Mouse (Mus musculus): ENCODE data around the gene Cryba4. TPM values are rescaled to one million over a fixed set of nuclear protein-coding genes. Genes with fewer than 3 reads are reported as not detected.

Cryba4 gene
- total RNA-seq, 2 experiments from 2014 or later: not detected

DNA sequence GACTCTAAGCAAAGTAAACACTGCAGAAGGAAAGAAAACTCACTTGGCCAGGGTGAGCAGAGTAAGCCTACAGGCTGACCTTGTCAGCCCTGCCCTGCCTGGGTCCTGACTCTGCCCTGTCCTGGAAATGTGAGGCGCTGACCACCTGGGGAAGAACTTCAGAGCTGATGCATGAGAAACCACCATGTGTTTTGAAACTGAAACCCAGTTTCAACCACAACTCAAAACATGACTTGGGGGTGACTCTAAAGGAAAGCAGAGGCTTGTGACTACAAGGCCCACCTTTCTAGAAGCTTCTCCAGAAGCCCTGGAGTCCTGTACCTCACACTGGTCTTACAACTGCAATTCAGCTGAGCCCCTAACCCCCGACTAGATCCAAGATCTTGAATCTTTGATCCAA lies 20.6 kb upstream of the Cryba4 start:
- ATAC-seq (replicated peaks; ENCODE audit: low FRiP score, poor library complexity, severe bottlenecking): no peak

- ATAC-seq (replicated peaks; ENCODE audit: low FRiP score, poor library complexity, severe bottlenecking): no peak
Measured at GRCm38 (mm10) chr5:112270764-112271541, 18.6 kb upstream of the Cryba4 start.

DNA sequence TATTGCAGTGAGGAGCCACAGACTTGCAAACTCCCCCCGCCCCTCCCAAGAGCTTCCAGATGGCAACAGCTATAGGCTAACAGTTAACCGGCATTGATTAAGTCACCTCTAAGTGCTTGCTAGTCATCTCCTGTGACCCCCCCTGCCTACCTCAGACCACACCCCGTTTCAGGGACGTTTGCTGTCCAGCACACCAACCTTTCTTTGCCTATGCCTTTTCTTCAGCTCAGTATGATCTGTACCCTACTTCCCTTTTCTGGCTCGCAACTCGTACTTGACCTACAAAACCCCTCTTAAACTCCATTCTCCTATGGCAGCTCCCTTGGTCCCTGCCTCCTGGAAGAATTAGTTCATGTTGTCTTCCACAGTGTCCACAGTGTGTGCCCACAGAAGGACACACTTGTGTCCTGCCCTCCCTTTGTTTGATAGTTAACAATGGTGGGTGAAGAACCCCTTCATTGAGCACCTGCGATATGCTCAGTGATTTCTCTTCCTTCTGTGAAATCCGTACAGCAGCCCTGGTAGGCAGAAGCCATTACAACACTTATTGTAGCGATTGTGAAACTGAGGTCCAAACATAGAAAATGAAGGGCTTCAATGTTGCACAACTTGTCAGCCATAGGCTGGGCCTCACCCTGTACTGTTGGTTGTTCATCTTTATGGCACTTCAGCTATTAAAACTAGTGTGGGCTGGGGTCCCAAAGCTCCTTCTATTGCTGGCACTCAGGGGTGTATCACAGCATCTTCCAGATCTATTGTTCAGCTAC lies 13.9 kb upstream of the Cryba4 start:
- ATAC-seq (replicated peaks; ENCODE audit: low FRiP score, poor library complexity, severe bottlenecking): no peak

- no peak for ATAC-seq (replicated peaks; ENCODE audit: low FRiP score, poor library complexity, severe bottlenecking)
Measured at GRCm38 (mm10) chr5:112265515-112265914, 13.2 kb upstream of the Cryba4 start.

DNA sequence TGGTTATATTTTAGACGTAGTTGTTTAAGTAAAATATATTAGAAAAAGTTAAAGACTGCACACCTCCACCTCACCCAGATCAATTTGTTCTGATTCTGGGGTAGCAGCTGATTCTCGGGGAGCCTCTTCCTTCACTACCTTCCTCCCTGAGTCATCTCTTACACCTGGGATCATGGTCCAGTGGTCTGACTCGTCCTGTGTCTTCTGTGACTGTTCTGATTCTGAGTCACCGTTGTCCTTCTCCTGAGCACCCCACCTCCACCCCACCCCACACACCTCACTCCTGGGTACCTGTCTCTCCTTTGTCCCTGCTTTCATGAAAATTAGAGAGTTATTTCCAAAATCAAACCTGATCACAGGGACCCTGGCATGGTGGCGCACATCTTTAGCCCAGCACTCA lies 12.8 kb upstream of the Cryba4 start:
- no peak for ATAC-seq (replicated peaks; ENCODE audit: low FRiP score, poor library complexity, severe bottlenecking)

- ATAC-seq (replicated peaks; ENCODE audit: low FRiP score, poor library complexity, severe bottlenecking): no peak
Measured at GRCm38 (mm10) chr5:112264099-112264498, 11.8 kb upstream of the Cryba4 start.

DNA sequence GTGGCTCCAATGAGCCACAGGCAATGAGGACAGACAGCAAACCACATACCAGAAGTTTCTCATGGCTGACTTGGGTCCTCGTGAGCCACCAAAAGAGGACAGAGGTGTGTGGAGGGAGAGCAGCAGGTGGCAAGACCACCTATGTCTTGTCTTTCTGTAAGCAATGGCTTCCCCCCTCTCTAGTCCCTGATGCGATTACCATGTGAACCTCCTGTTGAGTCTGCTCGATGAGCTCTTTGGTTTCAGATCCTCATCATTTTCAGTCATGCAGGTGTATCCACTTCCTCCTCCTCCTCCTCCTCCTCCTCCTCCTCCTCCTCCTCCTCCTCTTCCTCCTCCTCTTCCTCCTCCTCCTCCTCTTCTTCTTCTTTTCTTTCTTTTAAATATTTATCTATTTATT lies 8.5 kb upstream of the Cryba4 start:
- ATAC-seq (replicated peaks; ENCODE audit: low FRiP score, poor library complexity, severe bottlenecking): no peak

- ATAC-seq (replicated peaks; ENCODE audit: low FRiP score, poor library complexity, severe bottlenecking): no peak
Measured at GRCm38 (mm10) chr5:112259862-112260650, 7.7 kb upstream of the Cryba4 start.

GRCm38 (mm10) chr5:112257896-112258295 lies 5.6 kb upstream of the Cryba4 start:
- no peak for ATAC-seq (replicated peaks; ENCODE audit: low FRiP score, poor library complexity, severe bottlenecking)

DNA sequence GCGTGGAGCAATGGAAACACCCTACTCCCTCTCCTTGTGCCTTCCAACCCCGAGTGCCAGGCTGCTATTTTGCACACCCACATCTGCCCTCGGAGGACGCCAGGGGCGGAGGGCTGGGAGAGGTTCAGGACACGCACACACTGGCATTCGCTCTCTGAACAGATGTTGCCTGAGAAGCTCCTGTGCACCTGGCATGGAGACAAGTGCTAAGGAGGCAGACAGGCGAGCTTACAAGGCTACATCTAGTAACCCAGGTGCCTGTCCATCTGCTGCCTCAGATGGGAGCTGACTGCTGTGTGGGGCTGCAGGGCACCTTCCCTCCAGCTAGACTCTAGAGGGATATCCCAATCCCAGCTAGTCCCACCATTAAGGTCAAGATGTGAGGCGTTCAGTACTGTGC lies 4.1 kb upstream of the Cryba4 start:
- ATAC-seq (replicated peaks; ENCODE audit: low FRiP score, poor library complexity, severe bottlenecking): no peak

DNA sequence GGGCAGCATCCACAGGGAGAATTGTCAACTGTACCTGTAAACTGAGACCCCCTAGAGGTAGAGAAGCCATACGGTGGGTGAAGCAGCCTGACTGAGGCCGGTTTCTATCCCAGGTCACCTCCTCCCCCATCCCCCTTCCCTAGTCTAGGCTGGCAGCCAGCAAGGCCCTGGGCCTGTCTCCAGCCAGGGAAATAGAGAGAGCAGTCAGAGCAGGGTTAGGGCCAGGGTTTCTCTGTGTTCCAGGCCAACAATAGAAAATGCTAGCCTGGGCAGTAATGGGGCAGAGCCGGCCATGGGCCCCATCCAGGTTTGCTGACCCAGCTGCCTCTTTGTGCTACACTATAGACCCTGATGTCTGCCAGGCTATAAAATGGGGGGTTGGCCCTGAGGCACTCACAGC lies 3.1 kb upstream of the Cryba4 start, which contains the start of gene Crybb1:
Gene Crybb1 (plus strand): TSS at position 390 of the 400 bp plus-strand sequence.
- no peak for ATAC-seq (replicated peaks; ENCODE audit: low FRiP score, poor library complexity, severe bottlenecking)

DNA sequence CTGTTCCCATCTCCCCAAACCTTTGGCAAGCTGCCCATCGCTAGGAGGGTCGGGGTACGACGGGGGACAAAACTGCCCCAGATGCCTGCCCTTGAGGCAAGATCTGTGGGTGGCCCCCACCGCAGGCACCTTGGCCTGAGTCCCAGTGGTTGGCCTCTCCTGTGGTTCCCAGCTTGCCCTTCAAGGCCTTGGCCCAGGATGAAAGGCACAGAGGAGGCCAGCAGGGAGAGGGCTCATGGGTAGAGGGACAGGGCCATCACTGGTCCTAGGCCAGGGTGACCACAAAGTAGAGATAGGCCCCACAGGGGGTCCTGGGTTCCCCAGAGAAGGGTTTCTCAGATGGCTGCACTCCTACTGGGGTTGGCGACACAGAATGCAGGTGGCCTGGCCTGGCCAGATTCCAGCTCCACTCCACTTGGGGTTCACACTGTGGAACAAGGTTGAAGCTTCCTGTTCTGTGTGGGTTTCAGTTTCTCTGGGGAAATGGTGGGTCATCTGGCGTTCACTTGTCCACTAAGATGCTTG lies 2.0 kb upstream of the Cryba4 start:
- ATAC-seq (replicated peaks; ENCODE audit: low FRiP score, poor library complexity, severe bottlenecking): no peak

- ATAC-seq (replicated peaks; ENCODE audit: low FRiP score, poor library complexity, severe bottlenecking): peak; percentile 27; the same call in 1 of the 2 replicates
Measured at GRCm38 (mm10) chr5:112253169-112253568, 851 bp upstream of the Cryba4 start.

- ATAC-seq (replicated peaks; ENCODE audit: low FRiP score, poor library complexity, severe bottlenecking): no peak
Measured at GRCm38 (mm10) chr5:112249106-112249505, 3.2 kb downstream of the Cryba4 start.

DNA sequence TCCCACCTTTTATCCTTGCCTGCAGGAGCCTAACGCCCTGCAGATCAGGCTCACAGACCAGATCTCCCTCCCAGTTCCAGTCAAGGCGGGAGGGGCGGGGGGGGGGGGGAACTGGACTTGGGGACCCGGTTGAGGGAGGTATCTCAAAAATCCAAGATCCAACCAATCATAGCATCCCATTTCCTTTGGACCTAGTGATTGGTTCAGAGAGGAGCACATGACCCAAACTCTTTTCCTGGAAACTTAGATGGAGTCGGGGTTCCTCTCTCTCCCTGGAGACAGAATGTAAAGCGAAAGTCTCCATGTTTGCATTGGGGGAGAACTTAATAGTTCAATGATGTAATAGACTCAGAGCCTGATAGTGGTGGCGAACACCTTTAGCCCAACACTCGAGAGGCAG lies 4.9 kb downstream of the Cryba4 start:
- no peak for ATAC-seq (replicated peaks; ENCODE audit: low FRiP score, poor library complexity, severe bottlenecking)

- ATAC-seq (replicated peaks; ENCODE audit: low FRiP score, poor library complexity, severe bottlenecking): no peak
Measured at GRCm38 (mm10) chr5:112244890-112245615, 7.3 kb downstream of the Cryba4 start.

DNA sequence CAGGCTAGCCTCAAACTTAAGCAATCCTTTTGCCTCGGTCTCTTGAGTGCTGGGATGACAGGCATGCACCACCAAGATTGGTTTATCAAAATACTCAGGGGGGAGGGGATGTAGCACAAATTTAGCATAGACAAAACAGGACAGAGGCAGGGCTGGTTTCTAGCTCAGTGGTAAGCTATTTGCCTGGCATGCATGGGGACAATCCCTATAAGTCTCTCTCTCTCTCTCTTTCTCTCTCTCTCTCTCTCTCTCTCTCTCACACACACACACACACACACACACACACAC lies 8.1 kb downstream of the Cryba4 start:
- ATAC-seq (replicated peaks; ENCODE audit: low FRiP score, poor library complexity, severe bottlenecking): no peak

DNA sequence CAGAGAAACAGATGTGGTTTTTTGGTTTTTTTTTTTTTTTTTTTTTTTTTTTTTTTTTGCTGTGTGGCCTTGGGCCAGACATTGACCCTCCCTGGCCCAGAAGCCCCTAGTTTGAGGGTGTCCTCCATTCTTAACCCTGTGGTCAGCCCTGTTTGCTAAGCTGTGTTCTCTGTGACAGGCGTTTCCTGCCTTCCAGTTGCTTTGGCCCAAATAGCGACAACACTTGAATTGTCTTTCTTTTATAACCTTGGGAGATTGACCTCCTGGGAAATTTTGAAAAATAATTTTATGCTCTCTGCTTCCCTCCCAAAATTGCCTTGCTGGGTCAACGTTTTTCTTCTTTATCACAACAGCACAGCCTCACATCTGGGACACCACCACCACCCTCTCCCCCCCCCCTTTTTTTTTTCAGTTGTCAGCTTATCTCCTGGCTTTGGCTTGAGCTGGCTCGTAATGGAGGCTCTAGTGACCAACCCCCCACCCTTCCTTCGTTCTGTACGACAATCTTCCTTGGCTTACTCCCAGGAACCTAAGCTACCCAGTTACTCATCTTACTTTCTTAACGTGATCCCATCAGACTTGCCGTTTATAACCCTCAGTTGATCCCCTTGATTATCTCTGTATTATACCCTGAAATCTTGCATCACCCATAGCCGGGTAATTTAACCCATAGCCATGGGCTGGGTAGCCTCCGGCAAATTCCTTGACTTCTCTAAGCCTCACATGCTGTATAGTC lies 8.6 kb downstream of the Cryba4 start:
- ATAC-seq (replicated peaks; ENCODE audit: low FRiP score, poor library complexity, severe bottlenecking): no peak

GRCm38 (mm10) chr5:112243041-112243440 lies 9.3 kb downstream of the Cryba4 start:
- no peak for ATAC-seq (replicated peaks; ENCODE audit: low FRiP score, poor library complexity, severe bottlenecking)
